Mouse (Mus musculus) layer of hippocampus, adult 18-20 months (tissue): ENCODE data around the gene Grcc10. TPM values are rescaled to one million over a fixed set of nuclear protein-coding genes. Genes with fewer than 3 reads are reported as not detected.

ENCODE experiments used
- DNase-seq, 2 experiments: peaks; one replicate each; pipeline ENCODE4 v3.0.0; 2022; ENCODE audit warnings: low spot score in 2 of 2
- total RNA-seq, 2 experiments: library from RNA; stranded (reverse); gene quantifications; 2 replicates each; pipeline ENCODE4 v1.2.3; 2021

The Grcc10 gene
- total RNA-seq, 2 experiments from 2014 or later, result 358 to 368 TPM

DNA sequence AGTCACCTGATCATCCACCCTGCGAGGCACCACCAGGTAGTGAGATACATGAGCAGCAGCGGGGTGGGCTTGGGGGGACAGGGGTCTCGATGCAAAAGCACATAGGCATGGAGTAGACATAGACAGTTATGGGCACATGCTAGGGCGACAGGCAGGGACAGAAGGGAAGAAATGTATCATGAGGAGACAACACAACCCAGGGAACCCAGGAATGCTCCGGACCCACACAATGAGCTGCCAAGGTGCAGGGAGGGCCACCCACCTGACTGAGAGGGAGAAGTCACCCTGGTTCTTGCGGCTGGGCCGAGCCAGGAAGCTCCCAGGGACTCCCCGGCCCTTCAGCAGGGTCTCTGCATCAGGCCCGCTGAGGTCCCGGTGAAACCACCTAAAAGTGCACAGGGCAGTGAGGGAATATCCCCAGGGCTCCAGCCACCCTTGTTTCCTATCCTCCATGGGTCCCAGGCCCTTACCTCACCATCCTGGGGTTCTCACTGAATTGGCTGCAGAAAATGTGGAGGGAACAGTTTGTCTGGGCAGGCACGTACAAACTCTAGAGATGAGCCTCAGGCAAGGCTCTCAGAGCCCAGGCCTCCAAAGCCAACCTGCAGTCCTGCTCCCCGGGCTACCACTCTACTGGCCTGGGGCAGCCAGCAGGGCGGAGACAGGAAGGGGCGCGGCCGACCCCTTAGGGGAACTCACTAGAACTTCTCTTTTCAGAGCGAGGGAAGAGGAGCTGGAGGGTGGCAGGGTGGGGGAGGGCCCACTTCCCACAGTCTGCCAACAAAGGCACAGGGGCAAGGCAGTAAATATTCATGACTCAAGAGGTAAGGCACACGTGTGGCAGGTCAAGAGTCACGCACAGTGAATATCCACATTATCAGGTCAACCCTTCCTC lies 8.5 kb downstream of the Grcc10 start:
- no peak for DNase-seq

DNA sequence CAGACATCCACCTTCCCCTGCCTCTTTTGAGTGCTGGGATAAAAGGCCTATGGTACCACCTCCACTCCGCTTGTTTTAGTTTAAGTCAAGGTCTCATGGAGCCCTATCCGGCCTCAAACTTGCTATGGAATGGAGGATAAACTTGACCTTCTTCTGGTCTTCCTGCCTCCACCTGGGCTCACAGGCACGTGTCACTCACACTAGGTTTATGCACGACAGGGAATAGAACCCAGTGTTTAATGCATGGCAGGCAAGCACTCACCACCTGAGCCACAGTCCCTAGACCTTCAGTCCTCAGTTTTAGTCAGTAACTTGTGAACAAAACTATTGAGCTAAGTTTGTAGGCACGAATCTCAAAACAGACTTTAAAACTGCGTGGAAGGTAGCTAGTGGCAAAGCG lies 10.1 kb downstream of the Grcc10 start:
- no peak for DNase-seq

DNA sequence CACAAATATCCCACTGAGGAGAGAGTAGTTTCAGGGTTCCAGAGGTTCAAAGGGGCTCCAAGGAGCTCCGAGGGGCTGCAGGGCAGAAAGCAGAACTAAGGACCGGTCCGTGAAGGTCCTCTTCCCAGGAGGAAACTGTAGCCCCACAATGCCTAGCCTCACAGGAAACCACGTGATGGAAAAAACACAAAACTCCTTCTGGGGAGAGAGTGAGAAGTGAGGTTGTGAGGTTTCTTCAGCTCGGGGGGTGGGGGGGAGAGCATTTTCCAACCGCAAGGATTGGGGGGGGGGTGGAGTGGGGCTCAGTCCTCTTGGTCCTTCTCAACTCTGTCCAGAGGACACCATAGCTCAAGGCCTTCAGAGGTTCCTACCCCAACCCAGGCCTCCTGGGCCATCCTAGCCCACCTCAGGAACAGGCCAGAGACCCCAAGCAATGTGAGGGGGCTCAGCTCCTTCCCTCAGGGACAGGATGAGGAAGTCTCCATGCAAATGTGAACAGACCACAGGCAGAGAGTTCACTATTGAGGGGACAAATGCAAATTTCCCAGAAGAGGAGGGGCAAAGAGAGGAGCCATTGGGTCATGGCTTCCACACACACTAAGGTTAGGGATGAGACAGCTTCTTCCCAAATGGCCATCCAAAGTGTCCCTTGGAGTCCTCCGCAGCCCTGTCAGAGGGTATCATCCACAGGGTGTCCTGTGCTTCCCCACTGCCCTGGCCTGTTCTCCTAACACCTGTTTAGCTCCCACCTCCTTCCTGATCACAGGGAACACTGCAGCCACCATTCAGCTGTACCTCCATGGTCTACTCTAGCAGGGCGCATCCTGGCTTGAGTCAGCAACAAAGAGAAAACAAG lies 11.1 kb downstream of the Grcc10 start:
- DNase-seq, result no peak

DNA sequence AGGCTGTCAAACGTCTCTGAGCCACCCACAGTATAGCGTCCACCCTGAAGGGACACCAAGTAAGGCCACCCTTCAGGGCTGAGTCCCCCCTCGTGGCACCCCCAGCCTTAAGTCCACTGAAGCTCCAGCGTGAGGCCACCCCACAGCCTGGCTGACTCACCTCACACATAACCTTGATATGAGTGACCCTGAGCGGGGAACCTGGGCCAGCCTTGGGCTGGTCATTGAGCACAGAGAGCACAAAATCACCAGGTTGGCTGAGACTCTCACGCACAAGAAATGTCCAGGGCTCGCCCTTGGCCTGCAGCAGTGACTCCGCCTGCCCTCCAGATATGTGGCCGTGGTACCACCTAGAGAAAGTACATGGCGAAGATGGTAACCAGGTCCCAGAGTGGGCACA lies 12.6 kb downstream of the Grcc10 start:
- no peak for DNase-seq

DNA sequence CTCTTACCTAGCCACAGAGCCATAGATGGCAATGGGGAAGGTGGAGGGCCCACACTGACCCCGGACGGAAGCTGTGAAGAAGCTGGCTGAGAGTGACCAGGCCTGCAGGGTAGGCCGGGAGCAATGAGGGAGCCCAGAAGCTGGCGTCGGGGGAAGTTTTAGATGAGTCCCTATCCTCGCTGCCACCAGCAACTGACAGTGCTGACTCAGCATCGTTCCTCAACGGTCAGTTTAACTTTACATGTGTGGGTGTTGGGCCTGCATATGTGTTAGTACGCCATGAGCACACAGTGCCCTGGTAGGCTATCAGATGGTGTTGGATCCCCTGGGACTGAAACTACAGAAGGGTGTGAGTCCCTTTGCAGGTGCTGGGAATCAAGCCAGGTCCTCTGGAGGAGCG lies 16.7 kb downstream of the Grcc10 start:
- no peak for DNase-seq

DNA sequence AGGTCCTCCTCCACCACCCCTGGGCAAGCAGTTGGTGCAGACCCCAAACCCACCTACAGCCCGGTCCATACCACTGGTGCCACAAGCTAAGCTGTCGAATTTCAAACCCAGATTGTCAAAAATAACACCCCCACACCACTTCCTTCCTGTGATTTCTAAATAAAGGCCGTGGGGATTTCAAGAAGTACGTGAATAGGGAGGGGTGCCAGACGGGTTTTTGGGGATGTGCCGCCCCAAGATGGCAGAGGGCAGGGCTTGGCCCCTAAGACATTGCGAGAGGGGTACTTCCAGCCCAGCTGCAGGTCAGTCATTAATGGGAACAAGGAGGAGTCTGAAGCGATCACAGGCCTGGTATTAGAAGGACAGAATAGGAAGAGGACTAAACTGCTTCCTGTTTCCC lies 17.6 kb downstream of the Grcc10 start:
- no peak for DNase-seq

DNA sequence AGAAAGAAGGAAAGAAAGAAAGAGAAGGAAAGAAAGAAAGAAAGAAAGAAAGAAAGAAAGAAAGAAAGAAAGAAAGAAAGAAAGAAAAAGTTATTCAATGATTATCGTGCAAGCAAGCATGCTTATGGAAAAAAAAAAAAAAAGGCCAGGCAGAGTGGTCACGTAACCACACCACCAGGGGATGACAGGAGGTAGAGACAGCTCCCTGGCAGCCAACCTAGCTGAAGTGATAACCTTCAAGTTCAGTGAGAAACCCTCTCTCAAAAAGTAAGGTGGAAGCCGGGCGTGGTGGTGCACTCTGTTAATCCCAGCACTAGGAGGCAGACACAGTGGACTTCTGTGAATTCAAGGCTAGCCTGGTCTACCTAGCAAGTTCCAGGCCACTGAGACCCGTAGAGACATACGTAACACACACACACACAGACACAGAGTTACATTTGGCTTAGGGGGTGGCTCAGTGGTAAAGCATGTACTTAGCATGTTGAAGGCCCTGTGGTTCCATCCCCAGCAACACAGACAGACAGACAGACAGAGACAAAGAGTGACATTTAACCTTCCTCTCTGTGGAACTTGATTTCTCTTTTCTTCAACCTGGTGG lies 18.2 kb downstream of the Grcc10 start:
- DNase-seq, result no peak

DNA sequence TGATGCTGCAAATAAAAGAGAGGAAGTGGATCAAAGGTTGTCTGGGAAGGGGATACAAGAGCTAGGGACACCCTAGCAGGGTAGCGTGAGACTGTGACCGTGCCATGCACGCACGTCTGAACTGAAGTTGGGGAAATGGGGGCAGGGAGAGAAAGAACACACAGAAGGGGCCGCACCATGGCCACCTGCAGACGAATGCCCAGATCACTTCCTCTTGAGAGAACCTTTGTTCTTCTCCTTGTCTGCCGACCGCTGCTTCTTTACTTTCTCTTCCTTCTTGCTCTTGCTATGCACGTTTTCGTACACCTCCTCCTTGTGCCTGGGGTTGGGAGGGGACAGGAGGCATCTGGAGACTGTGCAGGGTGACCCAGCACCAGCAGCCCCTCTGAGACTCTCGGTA lies 20.3 kb downstream of the Grcc10 start:
- DNase-seq, result no peak

DNA sequence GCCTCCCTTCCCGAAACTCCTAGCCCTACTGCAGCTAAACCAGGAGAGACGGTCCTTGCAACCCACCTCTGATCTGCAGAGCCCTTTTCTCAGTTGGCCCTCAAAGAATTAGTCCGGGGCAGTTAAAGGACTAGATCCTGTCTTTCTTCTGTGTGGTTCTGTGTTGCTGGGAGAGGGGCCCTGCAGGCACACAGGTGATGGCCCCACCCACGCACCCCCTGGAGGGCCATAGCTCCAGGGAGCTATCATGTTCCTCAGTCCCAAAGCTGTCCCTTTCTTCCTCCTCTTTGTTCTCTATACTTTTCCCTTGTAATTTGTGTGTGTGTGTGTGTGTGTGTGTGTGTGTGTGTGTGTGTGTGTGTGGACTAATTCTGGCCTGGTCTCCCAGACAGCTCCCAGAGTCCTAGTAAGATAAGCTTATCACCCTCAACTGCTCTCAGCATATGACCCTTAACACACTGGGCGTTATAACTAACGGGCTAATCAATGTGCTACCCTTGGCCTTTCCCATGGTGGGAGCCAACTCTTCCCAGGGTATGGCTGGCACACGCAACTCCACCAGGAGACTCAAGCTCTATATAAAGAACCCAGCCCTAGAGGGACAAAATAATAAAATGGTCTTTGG lies 21.7 kb downstream of the Grcc10 start:
- DNase-seq, result no peak

DNA sequence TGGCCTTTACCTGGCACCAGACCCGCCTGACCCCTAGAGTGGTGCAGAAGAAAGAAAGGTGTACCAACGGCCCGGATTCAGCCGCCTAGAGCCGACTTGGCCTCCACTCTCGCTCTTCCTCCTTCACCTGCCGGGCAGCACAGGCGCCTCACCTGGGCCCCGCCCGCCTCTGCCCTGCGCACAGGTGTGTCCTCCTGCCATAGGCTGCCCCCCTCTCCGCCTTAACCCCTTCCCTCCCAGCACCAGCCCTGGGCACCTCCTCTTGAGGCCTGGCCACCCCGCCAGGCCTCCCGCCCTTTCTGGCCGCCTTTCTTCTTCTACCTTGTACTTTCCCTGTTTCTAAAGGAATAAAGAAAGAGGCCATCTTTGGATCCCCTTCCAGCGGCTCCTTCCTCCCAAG lies 22.5 kb downstream of the Grcc10 start:
- no peak for DNase-seq

DNA sequence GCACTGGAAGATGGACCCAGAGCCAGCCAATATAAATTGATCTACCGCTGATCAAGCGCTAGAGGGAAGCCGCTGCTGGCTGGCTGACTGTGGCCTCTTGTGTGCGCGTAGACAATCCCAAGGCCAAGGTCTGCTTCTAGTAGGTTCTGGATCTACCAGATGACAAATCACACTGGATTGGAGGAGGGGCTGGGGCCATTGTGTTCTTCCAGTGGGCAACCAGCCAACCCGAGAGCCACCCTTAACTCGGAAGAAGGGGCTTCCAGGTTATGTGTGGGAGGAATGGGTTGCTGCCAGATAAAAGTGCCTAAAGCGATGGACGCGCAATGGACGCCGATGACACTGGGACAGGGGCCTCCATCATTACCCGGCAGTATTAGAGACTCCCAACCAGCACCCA lies 23.2 kb downstream of the Grcc10 start:
- no peak for DNase-seq

DNA sequence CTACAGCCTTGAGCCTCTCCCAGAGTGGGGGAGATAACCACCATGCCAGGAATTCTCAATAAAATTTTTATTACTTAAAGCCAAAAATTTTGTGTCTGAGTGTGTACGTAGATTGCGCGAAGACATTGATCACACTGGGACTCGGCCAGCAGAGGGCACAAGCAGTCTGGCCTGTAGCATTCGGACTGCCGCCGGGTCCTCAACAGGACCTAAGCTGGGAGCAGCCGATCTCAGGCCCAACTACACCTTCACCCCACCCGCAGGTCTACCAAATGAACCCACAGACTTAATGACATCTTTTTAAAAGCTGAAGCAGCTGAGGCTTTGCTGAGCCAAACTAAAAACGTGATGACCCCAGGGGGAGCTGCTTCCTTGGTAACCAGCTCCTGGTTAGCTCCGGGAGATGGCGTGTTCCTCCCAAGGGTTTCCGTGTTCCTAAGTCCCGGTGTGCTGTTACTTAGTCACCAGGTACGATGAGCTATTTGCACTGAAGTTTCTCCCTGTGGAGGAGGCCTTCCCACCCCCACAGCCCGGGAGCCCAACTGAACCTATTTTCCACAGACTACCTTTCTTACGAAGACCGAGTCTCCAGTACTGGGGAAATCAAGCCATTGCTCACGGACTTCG lies 24.2 kb downstream of the Grcc10 start:
- DNase-seq, result no peak

DNA sequence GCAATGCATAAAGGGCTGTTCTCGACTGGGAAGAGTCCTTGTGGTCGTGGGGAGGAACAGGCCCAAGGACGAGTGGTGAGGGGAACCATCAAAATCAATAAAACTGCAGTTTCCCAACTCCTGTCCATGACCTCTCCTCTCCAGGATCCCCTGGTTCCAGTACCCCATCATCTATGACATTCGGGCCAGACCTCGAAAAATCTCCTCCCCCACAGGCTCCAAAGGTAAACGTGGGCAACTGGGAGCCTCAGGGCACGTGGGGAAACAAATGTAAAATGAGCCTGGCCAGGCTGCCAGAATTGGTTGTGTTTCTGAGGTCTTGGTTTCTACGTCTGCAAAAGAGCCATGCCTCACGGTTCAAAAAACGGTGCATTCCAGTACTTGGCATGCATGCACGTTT lies 28.3 kb downstream of the Grcc10 start:
- DNase-seq, result no peak

DNA sequence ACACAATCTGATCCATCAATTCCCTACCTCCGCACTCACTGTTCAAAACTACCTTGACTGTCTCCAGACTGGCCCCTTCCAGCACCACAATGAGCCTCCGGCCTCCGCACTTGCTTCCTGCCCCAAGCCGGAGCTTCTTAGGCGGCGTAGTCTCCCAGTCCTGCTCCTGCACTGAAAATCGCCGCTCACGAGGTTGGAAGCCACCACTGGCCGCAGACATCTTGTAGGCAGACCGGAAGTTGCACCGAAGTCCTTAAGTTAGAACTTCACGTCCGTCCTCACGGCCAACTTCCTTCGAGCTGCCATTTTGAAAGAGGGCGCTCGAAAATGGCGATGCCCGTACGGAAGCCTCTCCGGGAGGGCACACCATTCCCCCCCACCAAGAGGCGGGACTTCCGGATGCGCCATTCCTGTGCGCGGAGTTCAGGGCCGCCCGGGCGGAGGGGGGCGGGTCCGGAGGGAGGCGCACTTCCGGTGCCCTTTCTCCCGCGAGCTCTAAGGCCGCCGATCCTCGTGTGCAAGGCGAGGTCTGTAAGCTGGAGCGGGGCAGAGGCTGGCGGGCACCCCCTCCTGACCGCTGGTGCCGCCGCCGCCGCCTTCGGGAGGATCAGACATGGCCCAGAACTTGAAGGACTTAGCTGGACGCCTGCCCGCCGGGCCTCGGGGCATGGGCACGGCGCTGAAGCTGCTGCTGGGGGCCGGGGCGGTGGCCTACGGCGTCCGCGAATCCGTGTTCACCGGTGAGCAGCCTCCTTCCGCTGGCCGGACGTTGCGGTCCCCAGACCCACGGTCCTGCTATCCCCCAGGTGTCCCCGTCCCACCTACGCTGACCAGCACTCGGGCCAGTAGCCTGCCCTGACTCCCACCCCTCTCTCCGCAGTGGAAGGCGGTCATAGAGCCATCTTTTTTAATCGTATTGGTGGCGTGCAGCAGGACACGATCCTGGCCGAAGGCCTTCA lies 29.1 kb downstream of the Grcc10 start, which contains the start of the genes Emg1 and Phb2:
Emg1 (minus strand) TSS at position 355 of the 959 bp plus-strand sequence.
Phb2 (plus strand) TSS at position 513 of the 959 bp plus-strand sequence.
- DNase-seq, result peak; percentile 96 to 98

DNA sequence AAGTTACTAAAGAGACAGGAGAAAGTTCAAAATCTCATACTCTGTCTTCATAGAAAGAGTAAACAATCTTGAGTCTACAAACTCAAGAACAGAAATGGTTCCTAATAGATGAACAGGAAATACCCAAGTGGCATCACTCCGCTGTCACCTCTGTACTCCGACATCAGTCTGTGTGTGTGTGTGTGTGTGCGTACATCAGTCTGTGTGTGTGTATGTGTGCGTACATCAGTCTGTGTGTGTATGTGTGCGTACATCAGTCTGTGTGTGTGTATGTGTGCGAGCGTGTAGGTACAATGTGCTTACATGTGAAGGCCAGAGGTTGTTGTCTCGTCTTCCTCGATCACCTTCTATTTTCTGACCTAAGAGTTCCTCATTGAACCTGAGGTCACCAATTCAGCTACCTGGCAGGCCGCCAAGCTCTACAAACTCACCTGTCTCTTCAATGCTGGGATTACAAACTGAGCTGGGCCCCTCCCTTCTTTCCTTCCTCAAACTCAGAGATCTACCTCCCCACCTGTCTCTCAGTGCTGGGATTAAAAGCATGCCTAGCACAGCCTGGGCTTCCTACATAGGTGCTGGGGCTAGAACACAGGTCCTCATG lies 32.8 kb downstream of the Grcc10 start:
- DNase-seq, result no peak

DNA sequence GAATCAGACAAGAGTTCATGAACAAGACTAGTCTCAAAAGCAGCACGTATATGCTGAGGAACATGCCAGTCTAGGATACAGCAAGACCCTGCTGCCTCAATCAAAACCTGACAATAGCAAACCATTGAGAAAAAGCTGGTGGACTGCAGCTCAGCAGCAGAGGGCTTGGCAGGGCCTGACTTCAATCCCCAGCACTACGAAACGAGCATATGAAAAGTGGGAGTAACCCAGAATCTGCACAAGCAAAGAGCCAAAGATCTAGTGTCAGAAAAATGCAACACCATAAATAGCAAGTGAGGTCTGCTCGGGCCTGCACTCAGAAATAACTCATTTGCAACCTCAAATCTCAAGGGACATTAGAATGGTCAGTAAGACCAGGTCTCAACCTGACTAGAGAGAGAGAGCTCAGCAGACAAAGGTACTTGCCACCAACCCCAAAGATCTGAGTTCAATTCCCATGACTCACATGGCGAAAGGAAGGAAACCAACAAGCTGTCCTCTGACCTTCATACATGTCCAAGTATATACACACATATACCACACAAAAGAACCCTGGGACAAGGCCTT lies 35.0 kb downstream of the Grcc10 start:
- peak in 1 of 2 experiments; percentile 61 for DNase-seq

DNA sequence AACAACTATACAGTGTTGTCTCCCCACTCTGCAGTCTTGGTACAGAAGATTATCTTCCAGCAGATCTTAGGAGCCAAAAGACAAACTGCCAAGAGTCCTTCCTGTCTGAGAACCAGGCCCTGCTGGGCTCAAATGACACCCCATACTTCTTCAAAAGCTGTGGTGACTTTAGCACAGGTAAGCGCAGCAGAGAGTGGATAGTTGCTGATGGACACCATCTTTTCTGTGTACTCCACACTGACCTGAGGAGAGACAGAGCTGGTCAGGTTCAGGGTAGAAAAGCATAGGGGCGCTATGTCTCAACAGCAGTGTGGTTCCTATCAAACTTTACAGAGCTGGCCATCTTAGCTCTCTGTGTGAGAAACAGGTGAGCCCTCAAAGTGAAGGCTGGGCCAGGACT lies 36.8 kb downstream of the Grcc10 start:
- no peak for DNase-seq

DNA sequence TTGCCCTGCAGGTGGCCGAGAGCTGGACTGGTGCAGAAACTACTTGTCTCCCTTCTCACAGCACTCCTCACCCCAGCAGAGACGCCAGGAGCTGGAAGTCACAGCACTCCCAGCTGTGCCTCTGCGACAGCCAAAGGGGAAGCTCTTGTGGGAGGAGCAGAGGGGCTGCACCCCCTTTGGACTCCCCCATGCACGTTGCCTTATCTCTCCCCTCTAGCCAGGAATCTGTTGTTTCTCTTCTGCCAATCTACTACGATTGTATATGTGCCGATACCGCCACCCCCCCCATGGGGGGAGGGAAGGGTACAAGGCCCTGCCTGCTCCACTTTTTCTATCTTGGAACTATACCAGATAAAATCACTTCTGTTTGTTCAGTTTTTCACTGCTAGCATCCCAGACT lies 37.4 kb downstream of the Grcc10 start:
- DNase-seq, result no peak

DNA sequence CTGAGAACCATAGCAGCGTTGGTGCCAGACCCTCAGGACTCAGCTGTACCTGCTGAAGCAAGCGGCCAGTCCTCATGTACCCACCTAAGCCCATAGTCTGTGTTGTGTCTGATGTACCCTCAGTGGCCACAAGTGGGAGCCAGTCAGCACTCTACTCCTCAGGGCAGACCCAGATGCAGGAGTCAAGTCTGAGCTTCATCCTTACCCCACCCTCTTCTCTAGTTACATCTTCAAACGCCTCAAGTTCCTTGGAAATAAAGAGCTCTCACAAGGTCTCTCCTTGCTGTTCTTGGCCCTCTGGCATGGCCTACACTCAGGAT lies 38.4 kb downstream of the Grcc10 start:
- peak in 1 of 2 experiments; percentile 85 for DNase-seq
